Mouse (Mus musculus): ENCODE results near the gene Os9.

DNA sequence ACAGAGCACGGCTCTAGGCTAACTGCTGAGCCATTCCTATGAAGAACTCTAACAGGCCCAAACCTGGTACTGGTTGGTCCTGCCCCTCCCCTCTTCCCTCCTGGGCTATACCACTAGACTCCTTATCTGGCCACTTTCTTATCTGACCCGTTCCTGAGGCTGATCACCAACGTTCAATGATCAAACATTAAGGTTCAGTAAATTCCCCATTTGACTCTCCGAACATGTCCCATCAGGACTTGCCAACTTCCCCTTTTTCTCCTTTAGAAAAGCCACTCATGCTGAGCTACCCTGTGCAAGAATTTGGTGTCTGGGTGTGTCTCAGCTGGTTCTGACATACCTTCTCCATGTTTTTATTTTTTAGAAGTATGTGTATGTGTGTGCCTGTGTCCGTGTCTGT lies 5.6 kb upstream of the Os9 start:
- TF ChIP-seq CTCF (conservative IDR thresholded peaks at IDR 0.05; ENCODE audit: low read length) (no peak), POU5F1 (IDR thresholded peaks at IDR 0.05; ENCODE audit: borderline replicate concordance, low read length) (no peak), NANOG (IDR thresholded peaks at IDR 0.05; ENCODE audit: borderline replicate concordance, low read length) (no peak)
